Mouse (Mus musculus): ENCODE measurements around the gene Sec14l1.

DNA sequence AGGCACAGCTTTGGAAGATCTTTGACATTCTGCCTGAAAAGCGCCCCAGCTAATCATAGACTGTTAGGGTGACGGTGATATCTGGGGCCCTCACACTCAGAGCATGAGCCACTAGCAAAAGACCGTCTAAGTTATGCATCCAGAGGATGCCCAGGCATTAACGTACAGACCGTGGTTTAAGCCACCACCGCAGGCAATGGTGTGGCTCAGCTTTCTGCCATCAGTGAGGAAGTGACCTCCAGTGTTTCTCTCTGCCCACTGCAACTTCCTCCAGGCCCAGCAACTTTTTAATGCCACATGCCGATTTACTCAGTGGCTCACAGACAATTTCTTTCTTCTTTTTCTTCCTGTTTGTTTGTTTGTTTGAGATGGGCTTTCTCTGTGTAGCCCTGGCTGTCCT, 81.7 kb downstream of the Sec14l1 start:
- TF ChIP-seq CTCF (IDR thresholded peaks at IDR 0.05; ENCODE audit: control insufficient read depth, insufficient read depth, insufficient replicate concordance, low read depth, low read length) (no peak), POLR2A (IDR thresholded peaks at IDR 0.05; ENCODE audit: control insufficient read depth, low read depth, low read length) (no peak)

All from testis, adult 2 months (tissue).